Mouse (Mus musculus) Patski (cell line): ENCODE data around the gene Peak1. TPM values are rescaled to one million over a fixed set of nuclear protein-coding genes. Genes with fewer than 3 reads are reported as not detected.

Source experiments
- ATAC-seq: fragments of 100-300 bp; one replicate; pipeline ENCODE4 v1.8.0; 2021
- CTCF ChIA-PET: fragments of 350-600 bp; sonication (Branson Sonifier 250); formaldehyde crosslinking; loops from one replicate; lab custom pipeline; 2022; ENCODE audit warnings: inconsistent platforms; lab: Charles Lee
- POLR2A ChIA-PET: fragments of 350-600 bp; sonication (Branson Sonifier 250); formaldehyde crosslinking; loops from one replicate; lab custom pipeline; 2022; ENCODE audit warnings: antibody characterized with exemption, inconsistent platforms; lab: Charles Lee
- DNase-seq: peaks from one replicate; pipeline ENCODE4 v3.0.0-alpha.2; 2011; ENCODE audit warnings: low read depth, low spot score
- H3K27me3 ChIP-seq: fragments of 371-371 bp; one replicate; pipeline ENCODE4 v1.5.1; 2021
- CTCF ChIP-seq: fragments of 100-300 bp; IDR thresholded peaks from one replicate; pipeline ENCODE4 v1.5.1; 2021
- in situ Hi-C: fragments of 300-500 bp; cut with MboI; formaldehyde crosslinking; loops from 3 replicates; pipeline ENCODE4 v1.11.1; 2018; ENCODE audit warnings: low pct_unique_long_range_greater_than_20kb, mixed read lengths
- polyA plus RNA-seq: library from polyadenylated mRNA; unstranded; gene quantifications from one replicate; pipeline ENCODE4 v1.2.3, GENCODE M21; 2021

Peak1 gene
- 26.1 TPM for polyA plus RNA-seq

GRCm38 (mm10) chr9:56417948-56418737 lies at the start of gene Peak1, which contains the start of gene Hmg20a:
TSS of gene Peak1 (minus strand) at chr9:56418067.
TSS of gene Hmg20a (plus strand) at chr9:56418609.
- peak; percentile 88 for ATAC-seq
- in situ Hi-C loops: loop anchor here (5.0 kb wide), 2 partner anchors 134 to 206 kb away; no protein-coding TSS in a partner anchor
- POLR2A ChIA-PET: interaction anchor here (1.2 kb wide), 1 partner anchor 43 kb away, joined by 3 read pairs; no protein-coding TSS in a partner anchor
- CTCF ChIA-PET: interaction anchor here (0.9 to 1.6 kb wide), 4 partner anchors 9 to 134 kb away, joined by 3 to 5 read pairs (median 3); no protein-coding TSS in a partner anchor
- DNase-seq: peak; percentile 99
- H3K27me3 ChIP-seq: no peaks in the 10 kb centered on the region
- TF ChIP-seq CTCF: no peak

- ChIA-PET CTCF (no interaction called here), POLR2A (no interaction called here)
- no peaks in the 10 kb centered on the region for H3K27me3 ChIP-seq
- in situ Hi-C loops: no loop called here
- DNase-seq (no peak), ATAC-seq (no peak)
- TF ChIP-seq CTCF: no peak
Measured at GRCm38 (mm10) chr9:56466251-56466650, 48.4 kb upstream of the Peak1 start.

- in situ Hi-C loops: loop anchor here (5.0 kb wide), 1 partner anchor 43 kb away; no protein-coding TSS in a partner anchor
- no peaks in the 10 kb centered on the region for H3K27me3 ChIP-seq
- DNase-seq (peak; percentile 62), ATAC-seq (peak; percentile 81)
- CTCF ChIA-PET: no interaction called here
- POLR2A ChIA-PET: no interaction called here
- TF ChIP-seq CTCF: no peak
Measured at GRCm38 (mm10) chr9:56464863-56465654, 47.2 kb upstream of the Peak1 start.

GRCm38 (mm10) chr9:56463686-56464515 lies 46.0 kb upstream of the Peak1 start:
- in situ Hi-C loops: loop anchor here (5.0 kb wide), 1 partner anchor 42 kb away; no protein-coding TSS in a partner anchor
- CTCF ChIA-PET: no interaction called here
- DNase-seq (peak; percentile 54), ATAC-seq (peak; percentile 52)
- H3K27me3 ChIP-seq: no peaks in the 10 kb centered on the region
- POLR2A ChIA-PET: interaction anchor here (0.6 kb wide), 1 partner anchor 20 kb away, joined by 3 read pairs; no protein-coding TSS in a partner anchor
- no peak for TF ChIP-seq CTCF

- CTCF ChIA-PET: no interaction called here
- in situ Hi-C loops: loop anchor here (5.0 kb wide), 1 partner anchor 41 kb away; no protein-coding TSS in a partner anchor
- DNase-seq: no peak
- ATAC-seq: no peak
- no peaks in the 10 kb centered on the region for H3K27me3 ChIP-seq
- TF ChIP-seq CTCF: no peak
- POLR2A ChIA-PET: no interaction called here
Measured at GRCm38 (mm10) chr9:56463046-56463445, 45.2 kb upstream of the Peak1 start.

GRCm38 (mm10) chr9:56462606-56463005 lies 44.7 kb upstream of the Peak1 start:
- CTCF ChIA-PET: no interaction called here
- no peak for TF ChIP-seq CTCF
- in situ Hi-C loops: loop anchor here (5.0 kb wide), 1 partner anchor 40 kb away; no protein-coding TSS in a partner anchor
- DNase-seq: no peak
- ATAC-seq: no peak
- POLR2A ChIA-PET: no interaction called here
- no peaks in the 10 kb centered on the region for H3K27me3 ChIP-seq

GRCm38 (mm10) chr9:56460987-56461386 lies 43.1 kb upstream of the Peak1 start:
- CTCF ChIA-PET: no interaction called here
- DNase-seq (no peak), ATAC-seq (no peak)
- in situ Hi-C loops: loop anchor here (5.0 kb wide), 1 partner anchor 39 kb away; no protein-coding TSS in a partner anchor
- H3K27me3 ChIP-seq: no peaks in the 10 kb centered on the region
- TF ChIP-seq CTCF: no peak
- POLR2A ChIA-PET: no interaction called here

GRCm38 (mm10) chr9:56456426-56456825 lies 38.6 kb upstream of the Peak1 start:
- POLR2A ChIA-PET: no interaction called here

GRCm38 (mm10) chr9:56453038-56453815 lies 35.4 kb upstream of the Peak1 start:
- DNase-seq (no peak), ATAC-seq (no peak)
- ChIA-PET POLR2A (no interaction called here), CTCF (no interaction called here)
- no peak for TF ChIP-seq CTCF
- in situ Hi-C loops: no loop called here
- H3K27me3 ChIP-seq: no peaks in the 10 kb centered on the region

More at GRCm38 (mm10) chr9:56456426-56456825, 38.6 kb upstream of the Peak1 start:
- DNase-seq: no peak
- ATAC-seq: no peak
- H3K27me3 ChIP-seq: no peaks in the 10 kb centered on the region
- CTCF ChIA-PET: interaction anchor here (1.0 to 1.7 kb wide), 3 partner anchors 9 to 46 kb away, joined by 3 to 5 read pairs (median 3); no protein-coding TSS in a partner anchor
- in situ Hi-C loops: no loop called here
- no peak for TF ChIP-seq CTCF
